Mouse (Mus musculus): Measurements from ENCODE around the gene Bicd1.
"Not testable (repeated sequence)": the region's sequence is repeated elsewhere in the genome, so short reads cannot be mapped to it uniquely, and the experiment has no call there.

Gene Bicd1

DNA sequence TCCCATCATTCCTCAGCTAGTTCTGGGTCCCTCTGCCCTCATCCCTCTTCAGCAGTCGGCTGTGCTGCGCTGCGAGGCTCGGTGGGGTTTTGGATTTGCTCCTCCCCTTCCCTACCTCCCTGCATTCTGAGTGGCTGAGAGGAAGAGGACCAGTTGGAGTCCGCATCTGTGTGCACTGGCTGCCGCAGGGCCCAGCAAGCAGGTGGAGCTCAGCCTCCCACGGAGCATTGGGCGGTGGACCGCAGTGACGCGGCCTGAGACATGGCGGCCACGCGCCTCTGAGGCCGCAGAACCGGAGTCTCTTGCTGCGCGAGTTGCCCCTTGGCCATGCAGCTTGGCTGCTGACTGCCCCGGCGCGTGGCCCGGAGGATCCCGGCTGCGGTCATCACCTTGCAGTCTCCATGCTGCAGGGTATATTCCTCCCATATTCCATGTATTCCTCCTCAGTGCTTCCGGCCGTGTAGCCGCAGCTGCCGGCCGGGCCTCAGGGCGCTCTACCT is at the start of gene Bicd1:
TSS of gene Bicd1 (plus strand) at position 54 of the 500 bp plus-strand sequence.
- peak; percentile 59 for DNase-seq (ENCODE audit: extremely low read depth, low read depth)

DNA sequence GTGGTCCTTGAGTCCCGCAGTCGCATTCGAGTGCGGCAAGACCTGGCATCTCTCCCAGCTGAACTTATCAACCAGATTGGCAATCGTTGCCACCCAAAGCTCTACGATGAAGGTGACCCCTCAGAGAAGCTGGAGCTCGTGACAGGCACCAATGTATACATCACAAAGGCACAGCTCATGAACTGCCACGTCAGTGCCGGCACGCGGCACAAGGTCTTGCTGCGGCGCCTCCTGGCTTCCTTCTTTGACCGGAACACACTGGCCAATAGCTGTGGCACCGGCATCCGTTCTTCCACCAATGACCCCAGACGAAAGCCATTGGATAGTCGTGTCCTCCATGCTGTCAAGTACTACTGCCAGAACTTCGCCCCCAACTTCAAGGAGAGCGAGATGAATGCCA is 46.2 kb upstream of the Bicd1 start:
- not testable (repeated sequence) for DNase-seq (ENCODE audit: extremely low read depth, low read depth)

DNA sequence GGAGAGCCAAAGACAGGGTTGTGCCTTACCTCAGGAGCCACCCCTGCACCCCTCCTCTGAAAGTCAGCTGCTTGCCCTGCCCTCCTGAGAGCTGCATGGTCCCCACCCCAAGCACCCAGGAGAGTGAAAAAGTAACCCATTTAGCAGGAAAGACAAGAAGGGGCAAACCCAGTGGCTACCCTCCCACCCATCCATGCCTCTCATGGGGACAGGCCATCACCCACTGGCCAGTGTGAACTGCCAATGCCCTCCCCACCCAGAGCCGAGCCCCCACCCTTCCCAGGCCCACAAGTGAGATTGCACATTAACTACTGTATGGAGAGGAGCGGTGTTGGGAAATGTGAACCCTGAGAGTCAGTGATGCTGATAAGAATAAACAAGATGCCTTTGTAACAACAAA is 42.7 kb upstream of the Bicd1 start:
- DNase-seq (ENCODE audit: extremely low read depth, low read depth), result not testable (repeated sequence)

DNA sequence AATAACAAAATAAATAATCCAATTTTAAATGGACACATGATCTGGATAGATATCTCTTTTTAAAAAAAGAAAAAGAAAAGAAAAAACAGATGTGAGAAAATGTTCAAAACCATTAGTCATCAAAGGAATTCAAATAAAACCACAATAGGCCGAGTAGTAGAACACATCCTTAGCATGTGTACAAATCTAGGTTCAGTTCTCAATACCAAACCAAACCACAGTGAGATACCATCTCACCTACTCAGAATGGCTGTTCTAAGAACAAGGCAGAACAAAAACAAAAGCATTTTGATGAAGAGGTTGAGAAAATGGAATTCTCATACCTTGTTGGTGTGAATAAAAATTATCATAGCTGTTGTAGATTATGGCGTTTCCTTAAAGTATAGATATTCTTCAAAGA is 42.3 kb upstream of the Bicd1 start:
- DNase-seq (ENCODE audit: extremely low read depth, low read depth), result no peak

DNA sequence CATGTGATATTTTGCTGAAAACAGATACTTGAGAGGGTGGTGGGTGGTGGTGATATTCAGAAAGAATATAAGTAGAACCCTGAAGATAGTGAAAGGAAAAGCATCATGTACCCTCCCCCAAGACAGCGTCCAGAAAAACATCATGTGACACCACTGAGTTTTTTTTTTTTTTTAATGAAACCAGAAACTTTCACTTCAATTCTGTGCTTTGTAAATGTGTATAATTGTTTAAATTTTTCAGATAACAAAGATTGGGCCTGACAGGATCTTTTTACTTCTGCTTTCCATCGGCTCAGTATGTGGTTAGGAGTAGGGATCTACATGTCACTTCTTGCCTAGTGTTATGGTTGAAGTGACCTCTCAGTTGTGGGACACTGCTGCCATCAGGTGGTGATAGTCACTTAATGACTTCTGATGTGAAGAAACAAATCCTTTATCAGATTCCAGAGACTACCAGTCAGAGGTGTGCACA is 33.7 kb upstream of the Bicd1 start:
- DNase-seq (ENCODE audit: extremely low read depth, low read depth), result peak; percentile 84

DNA sequence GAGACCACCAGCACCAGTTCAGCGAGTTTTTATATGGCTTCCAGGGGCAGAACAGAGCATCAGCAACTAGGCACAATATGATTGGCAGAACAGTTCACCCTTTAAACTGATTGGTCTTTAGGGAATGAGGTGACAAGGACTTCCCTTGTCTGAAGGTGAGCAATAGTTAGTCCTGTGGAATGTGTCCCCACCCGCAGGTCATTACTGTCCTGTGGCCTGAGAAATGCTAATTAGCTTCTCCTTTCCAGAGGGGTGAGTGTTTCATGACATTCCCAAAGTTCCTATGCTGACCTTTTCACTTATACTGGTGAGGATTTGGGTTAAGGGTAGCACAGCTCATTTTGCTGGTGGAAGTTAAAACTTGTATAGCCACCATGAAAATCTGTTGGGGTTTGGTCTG is 25.2 kb upstream of the Bicd1 start:
- no peak for DNase-seq (ENCODE audit: extremely low read depth, low read depth)

DNA sequence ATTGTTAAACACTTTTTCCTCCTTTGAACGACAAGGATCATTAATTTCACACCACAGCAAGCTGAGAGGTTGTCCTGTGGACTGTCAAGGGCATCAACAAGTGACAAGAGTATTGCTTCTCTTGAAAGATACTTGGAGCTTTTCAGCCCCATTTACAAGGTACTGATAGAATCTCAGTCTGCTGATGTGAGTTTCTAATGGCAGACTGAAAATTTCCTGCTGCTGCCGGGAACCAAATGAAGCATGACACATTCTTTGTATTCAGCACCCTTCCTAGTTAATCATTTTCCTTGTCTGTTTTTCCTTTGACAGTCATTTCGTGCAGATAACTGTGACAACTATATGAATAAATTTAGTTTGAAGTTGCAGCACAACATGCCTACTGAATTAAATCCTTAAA is 22.3 kb upstream of the Bicd1 start:
- no peak for DNase-seq (ENCODE audit: extremely low read depth, low read depth)

DNA sequence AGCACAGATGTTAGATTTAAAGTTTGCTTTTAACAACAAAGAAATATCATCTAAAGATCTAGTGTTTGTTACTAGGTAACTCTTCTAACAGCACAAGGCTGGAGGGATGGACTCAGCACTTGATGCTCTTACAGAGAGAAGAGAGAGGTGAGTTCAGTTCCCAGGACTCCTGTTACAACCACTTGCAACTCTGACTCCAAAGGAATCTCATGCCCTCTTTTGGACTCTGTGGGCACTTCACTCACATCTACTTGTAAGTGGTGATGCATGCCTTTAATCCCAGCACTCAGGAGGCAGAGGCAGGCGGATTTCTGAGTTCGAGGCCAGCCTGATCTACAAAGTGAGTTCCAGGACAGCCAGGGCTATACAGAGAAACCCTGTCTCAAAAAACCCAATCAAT is 19.1 kb upstream of the Bicd1 start:
- DNase-seq (ENCODE audit: extremely low read depth, low read depth), result not testable (repeated sequence)

DNA sequence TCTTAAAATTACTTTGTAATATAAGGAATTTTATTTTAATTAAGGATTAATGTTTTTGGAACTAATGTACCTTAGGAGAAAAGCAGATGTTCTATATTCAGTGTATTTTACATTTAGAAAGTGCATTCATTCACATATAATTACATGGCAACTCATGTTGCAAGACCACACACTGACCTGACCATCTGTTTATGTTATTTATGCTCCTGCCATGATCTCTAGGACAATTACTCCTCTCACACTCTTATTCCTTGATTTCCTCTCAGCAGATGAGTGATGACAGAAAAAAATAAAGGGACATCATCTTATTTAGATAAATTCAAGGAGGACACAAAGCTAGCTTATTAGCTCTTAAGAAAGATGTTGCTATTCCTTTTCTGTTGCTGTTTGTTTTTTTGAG is 9.3 kb upstream of the Bicd1 start:
- no peak for DNase-seq (ENCODE audit: extremely low read depth, low read depth)

DNA sequence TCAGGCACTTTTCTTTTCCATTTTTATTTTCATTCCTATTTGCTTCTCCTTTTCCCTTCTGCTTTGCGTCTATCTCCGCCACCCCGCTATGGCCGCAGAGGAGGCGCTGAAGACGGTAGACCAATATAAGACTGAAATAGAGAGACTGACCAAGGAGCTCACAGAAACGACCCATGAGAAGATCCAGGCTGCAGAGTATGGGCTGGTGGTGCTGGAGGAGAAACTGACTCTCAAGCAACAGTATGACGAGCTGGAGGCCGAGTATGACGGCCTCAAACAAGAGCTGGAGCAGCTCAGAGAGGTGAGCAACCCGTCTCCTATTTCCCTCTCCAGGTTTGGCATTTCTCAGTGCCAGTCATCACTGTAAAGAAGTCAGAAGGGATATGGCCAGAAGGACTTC is 655 bp downstream of the Bicd1 start:
- peak; percentile 11 for DNase-seq (ENCODE audit: extremely low read depth, low read depth)

DNA sequence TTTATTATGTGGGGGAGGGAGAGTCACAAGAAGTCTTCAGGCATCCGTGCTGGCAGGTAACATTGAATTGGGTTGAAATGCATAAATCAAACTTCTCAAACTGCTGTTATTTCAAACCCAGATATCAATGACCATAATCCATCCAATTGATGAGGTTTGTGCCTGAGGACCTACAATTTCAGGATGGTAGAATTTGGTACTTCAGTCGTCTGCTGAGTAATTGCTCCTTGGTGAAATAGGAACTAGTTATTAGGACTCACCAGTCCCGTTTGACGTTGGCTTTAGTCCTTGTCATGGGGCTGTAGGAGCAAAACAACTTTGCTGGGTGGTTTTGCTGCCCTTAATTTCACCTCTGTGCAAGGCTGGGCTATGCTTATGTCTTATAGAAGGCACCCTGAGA is 1.2 kb downstream of the Bicd1 start:
- DNase-seq (ENCODE audit: extremely low read depth, low read depth), result peak; percentile 29

DNA sequence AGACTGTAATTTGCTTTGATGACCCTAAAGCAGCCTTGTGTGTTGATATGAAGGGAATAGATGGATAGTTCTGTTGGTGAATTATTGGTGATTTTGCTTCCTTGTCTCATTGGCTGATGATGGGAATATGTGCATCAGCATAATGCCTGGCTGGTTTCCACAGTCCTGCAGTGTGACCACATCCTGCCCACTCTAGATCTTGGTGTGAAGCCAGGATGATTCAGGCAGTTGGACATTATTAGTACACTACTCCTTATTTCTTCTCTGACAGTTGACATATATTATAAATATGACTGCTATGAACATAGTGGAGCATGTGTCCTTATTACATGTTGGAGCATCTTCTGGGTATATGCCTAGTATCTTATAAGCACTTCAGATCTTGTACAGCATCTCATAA is 4.6 kb downstream of the Bicd1 start:
- no peak for DNase-seq (ENCODE audit: extremely low read depth, low read depth)

DNA sequence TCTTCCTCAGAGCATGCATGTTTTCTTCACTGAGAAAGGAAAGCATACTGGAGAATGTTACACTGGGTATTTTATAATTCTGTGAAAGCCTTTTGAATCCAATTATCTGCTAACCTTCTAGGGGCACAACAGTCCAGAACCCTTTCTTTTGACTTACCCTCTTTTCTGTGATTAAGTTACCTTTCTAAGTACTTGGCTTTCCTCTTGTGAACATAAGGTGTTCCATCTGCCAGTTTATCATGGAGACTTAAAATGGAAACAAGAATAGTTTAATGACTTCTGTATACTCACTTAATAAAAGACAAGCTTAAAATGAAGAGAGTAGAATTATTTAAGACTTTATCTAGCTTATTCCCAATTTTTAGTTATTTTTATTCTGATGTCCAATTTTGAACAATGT is 16.1 kb downstream of the Bicd1 start:
- no peak for DNase-seq (ENCODE audit: extremely low read depth, low read depth)

DNA sequence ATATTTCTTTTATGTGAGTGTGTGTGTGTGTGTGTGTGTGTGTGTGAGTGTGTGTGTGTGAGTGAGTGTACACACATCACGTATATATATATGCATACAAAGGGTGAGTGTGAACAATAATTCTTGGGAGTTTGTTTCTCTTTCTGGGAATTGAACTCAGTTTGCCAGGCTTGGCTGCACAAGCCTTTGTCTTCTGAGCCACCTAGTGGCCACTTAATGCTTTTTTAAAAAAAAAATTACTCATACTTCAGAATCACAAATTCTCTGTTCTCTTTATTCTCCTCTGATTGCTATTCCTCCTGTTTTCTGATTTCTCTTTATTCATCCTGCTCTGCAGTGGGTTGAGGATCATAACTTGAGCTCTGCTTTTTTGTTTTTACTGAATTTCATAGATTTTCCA is 30.5 kb downstream of the Bicd1 start:
- no peak for DNase-seq (ENCODE audit: extremely low read depth, low read depth)

DNA sequence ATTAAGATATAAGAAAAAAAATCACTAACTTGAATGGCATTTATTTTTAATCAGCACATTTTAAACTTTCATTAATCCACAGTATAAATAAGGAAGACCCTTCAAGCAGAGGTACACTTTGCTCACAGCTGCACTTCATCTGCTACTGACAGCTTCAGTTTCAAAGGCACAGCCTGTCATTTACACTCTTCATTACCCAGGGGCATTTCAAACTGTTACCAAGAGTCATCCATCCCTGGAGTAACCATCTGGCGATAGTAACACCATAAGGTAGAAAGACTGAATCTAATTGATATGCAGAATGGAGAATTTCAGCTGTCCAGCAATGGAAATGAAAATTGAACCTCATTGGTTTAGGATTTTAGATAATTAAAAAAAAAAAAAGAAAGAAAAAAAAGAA is 34.2 kb downstream of the Bicd1 start:
- no peak for DNase-seq (ENCODE audit: extremely low read depth, low read depth)

DNA sequence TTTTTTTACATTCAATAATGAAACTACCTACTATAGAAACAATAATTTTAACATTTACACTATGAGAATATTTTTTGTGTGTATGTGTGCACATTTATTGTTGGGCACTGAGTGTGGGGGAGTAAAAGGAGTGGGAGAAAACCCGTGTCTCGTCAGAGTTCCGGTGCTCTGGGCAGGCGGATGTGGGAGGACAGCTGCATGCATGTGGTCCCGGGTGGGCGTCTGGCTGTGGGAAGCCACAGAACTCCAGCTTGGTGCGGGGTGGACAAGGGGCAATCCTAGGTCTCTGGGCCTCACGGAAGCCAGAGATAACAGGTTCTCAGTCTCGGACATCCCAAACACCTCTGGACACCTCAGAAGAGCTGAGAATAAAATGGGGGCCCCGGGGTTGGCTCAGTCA is 37.2 kb downstream of the Bicd1 start:
- DNase-seq (ENCODE audit: extremely low read depth, low read depth), result no peak

DNA sequence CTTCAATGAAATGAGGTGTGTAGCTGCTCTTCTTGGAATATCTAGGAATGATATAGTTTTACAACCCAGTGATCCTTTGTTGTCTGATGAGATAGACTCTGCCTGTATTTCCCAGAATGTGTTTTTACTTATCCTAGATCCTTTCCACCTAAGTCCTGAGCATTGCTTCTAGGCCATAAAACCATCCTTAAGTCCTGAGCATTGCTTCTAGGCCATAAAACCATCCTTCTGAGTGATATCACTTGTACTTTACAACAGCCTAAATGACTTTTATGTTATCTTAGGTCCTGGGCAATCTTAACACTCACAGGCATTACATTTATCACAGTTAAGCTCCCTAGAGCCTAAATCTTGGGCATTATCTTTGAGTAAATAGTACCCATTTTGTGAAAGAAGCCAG is 48.6 kb downstream of the Bicd1 start:
- DNase-seq (ENCODE audit: extremely low read depth, low read depth), result no peak

DNA sequence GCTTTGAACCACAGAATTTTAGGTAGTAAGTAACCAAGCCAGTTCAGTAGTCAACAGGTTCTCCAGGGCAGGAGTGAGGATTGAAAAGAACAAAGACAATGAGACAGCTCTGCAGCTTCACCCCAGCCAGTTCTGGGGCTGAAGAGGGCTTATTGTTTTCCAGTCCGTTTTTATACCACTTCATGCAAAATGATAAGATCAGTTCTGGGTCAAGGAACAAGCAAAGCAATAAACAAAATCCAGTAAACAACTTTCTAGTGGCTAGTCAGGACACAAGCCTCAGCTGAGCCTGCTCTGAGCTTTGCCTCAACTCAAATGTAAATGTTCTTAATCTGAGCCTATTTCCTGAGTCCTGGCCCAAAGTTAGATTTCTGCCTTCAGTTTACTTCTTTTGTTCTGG is 52.3 kb downstream of the Bicd1 start:
- no peak for DNase-seq (ENCODE audit: extremely low read depth, low read depth)

DNA sequence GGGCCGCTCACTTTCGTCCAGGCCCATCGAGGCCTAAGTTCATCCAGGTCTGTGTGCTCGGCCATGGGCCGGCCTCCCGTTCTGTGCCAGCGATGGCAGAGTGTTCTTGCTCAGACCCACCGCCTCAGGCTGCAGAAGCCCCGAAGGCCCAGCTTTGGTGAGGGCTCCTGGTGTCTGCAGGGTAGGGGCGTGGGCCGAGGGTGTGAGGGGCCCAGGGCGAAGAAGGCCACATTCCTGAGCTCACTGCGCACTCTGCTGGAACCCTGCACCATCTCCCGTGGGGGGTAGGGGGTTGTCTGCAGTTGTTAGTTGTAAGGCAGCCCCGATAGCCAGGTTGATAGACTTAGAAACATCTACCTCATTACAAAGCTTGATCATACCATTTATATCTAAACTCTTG is 62.8 kb downstream of the Bicd1 start:
- DNase-seq (ENCODE audit: extremely low read depth, low read depth), result no peak

DNA sequence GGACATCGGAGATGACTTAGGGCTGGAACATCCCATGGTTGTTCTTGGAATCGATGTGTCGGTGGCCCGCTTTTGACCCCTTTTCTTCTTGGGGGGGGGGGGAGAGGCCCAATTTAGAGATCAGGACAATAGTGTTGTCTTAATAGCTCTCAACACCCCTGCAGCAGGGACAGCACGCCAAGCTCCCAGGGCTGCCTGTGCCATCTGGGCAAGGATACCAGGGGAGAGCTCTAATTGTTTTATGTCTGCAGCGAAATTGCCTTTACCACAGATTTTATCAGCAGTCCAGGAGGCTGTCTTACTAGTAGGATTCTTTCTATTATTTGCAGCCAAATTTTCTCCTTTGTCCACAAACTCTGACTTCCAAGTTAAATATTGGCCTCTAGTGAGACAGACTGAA is 63.8 kb downstream of the Bicd1 start:
- DNase-seq (ENCODE audit: extremely low read depth, low read depth), result not testable (repeated sequence)

DNA sequence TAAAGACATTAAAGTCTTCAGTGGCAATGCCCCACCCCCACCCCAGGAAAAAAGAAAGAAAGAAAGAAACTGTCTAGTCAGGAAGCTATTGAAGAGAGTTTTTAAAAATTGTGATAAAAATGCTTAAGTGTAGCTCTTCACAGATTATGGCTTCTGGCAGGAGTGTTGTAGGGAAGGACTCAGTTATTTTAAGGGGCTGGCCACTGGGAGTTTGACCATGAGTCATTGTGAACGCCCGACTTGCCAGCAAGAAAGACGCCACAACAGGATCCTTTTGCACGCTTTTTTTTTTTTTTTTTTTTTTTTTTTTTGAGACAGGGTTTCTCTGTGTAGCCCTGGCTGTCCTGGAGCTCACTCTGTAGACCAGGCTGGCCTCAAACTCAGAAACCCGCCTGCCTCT is 73.2 kb downstream of the Bicd1 start:
- not testable (repeated sequence) for DNase-seq (ENCODE audit: extremely low read depth, low read depth)

DNA sequence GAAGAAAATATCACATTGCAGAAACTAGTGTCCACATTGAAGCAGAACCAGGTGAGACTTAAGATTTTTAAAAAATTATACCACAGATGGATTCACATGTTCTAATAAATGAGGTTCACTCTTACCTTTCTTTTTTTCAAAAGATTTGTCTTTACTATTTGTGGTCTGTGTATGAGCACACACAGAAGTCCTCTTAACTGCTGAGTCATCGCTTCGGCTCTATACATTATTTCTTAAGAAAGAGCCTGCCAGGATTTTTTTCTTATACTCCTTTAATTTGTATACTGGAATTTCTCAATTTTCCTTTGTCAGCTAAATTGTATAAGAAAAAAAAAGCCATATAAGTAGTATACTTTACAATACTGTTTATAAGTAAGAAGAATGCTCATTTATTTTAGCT is 86.0 kb downstream of the Bicd1 start:
- DNase-seq (ENCODE audit: extremely low read depth, low read depth), result no peak

DNA sequence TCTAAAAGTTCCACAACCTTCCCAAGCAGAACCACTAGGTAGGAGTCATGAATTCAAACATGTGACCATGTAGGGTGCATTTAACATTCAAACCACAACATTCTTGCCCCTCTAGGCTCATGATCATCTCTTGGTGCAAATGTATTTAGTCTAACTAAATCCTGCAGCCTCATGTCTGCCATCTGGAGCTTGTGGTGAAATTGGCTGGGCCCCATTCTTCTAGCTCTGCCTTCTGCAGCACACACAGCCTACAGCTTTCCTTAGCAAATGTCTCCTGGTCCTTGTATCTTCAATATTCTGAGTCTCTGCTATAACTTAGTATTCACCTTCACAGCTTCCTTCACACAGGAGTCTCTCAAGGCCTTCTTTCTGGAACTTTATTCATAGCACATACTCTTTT is 87.2 kb downstream of the Bicd1 start:
- no peak for DNase-seq (ENCODE audit: extremely low read depth, low read depth)

Data from MEL-GATA-1-ER (cell line).